In the genomic region with DNA sequence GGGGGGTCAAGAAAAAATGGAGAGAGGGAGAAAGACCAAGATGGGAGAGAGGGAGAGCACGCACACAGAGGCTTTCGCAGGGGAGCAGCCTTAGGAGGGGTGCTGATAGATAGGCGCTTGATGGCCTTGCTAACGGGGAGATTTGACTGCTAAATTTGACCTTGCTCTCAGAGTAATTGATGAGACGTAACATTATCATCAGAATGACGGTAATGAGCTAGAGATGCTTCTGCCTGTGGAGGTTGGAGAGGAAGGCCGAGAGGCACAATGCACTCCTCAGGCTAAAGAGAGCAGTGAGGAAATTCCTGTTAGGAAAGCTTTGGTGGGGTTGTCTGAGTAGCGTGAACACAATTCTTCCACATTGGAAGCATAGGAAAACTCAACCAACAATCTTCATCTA, we compare ENCODE assay signal across 17 mouse cellular contexts.
A peak's percentile ranks its signal among the peaks of the same experiment; 100 is the strongest.
DNase-seq lines count a peak whose midpoint lies in the region; ATAC-seq and TF ChIP-seq lines count a peak whose summit lies in the region.
"Had no signal": no experiment of that assay in that cellular context is flagged by ENCODE, and none has a peak within 500 bp of the region (broad histone marks: within the 10 kb centered on the region; RNA-seq: fewer than 3 reads in every experiment).

No protein-coding gene starts in this region.

- no peak overlapping the region for H3K9ac ChIP-seq in forebrain, embryonic 13.5 days
- H3K9ac ChIP-seq in forebrain, embryonic 15.5 days (replicated peaks): no peak overlapping the region
- no peak overlapping the region for H3K9ac ChIP-seq in midbrain, embryonic 11.5 days (ENCODE audit: low read length)
- H3K9ac ChIP-seq in hindbrain, embryonic 12.5 days: no peak overlapping the region
- H3K9ac ChIP-seq: heart, embryonic 15.5 days; liver, embryonic 13.5 days had no signal

- peak overlapping the region; percentile 40 for H3K27ac ChIP-seq in forebrain, embryonic 13.5 days
- no peak overlapping the region for H3K27ac ChIP-seq in forebrain, embryonic 15.5 days (replicated peaks)
- H3K27ac ChIP-seq in midbrain, embryonic 10.5 days (replicated peaks): peak overlapping the region; percentile 57
- H3K27ac ChIP-seq in midbrain, embryonic 11.5 days (ENCODE audit: low read depth, low read length): no peak overlapping the region
- H3K27ac ChIP-seq in hindbrain, embryonic 12.5 days: peak overlapping the region; percentile 44; the same call in 1 of the 2 replicates
- H3K27ac ChIP-seq in olfactory bulb, adult 2 months (ENCODE audit: insufficient read depth, low read depth, low read length): peak overlapping the region; percentile 47; the same call in 1 of the 2 replicates
- H3K27ac ChIP-seq: heart, embryonic 15.5 days; limb, embryonic 10.5 days; liver, embryonic 13.5 days had no signal

- H3K4me2 ChIP-seq in forebrain, embryonic 13.5 days: no peak overlapping the region
- H3K4me2 ChIP-seq in forebrain, embryonic 15.5 days (replicated peaks): no peak overlapping the region
- H3K4me2 ChIP-seq in midbrain, embryonic 11.5 days: no peak overlapping the region
- no peak overlapping the region for H3K4me2 ChIP-seq in hindbrain, embryonic 12.5 days (replicated peaks)
- H3K4me2 ChIP-seq: heart, embryonic 15.5 days; liver, embryonic 13.5 days had no signal

- no peaks in the 10 kb centered on the region for H3K27me3 ChIP-seq in forebrain, embryonic 13.5 days
- no peaks in the 10 kb centered on the region for H3K27me3 ChIP-seq in forebrain, embryonic 15.5 days
- no peaks in the 10 kb centered on the region for H3K27me3 ChIP-seq in midbrain, embryonic 10.5 days (ENCODE audit: low read depth, poor library complexity, severe bottlenecking)
- no peaks in the 10 kb centered on the region for H3K27me3 ChIP-seq in midbrain, embryonic 11.5 days (ENCODE audit: control insufficient read depth, insufficient read depth, low read length)
- H3K27me3 ChIP-seq in hindbrain, embryonic 12.5 days: no peaks in the 10 kb centered on the region
- H3K27me3 ChIP-seq: heart, embryonic 15.5 days; liver, embryonic 13.5 days had no signal

- no peak overlapping the region for H3K4me3 ChIP-seq in forebrain, embryonic 13.5 days
- H3K4me3 ChIP-seq in forebrain, embryonic 15.5 days: no peak overlapping the region
- no peak overlapping the region for H3K4me3 ChIP-seq in midbrain, embryonic 10.5 days
- H3K4me3 ChIP-seq in midbrain, embryonic 11.5 days (ENCODE audit: low read depth, low read length): no peak overlapping the region
- H3K4me3 ChIP-seq in hindbrain, embryonic 12.5 days: no peak overlapping the region
- no peak overlapping the region for H3K4me3 ChIP-seq in olfactory bulb, adult 2 months (ENCODE audit: insufficient read depth, low read depth, low read length)
- H3K4me3 ChIP-seq: erythroblast, embryonic 14.5 days; heart, embryonic 15.5 days; limb, embryonic 10.5 days; liver, embryonic 13.5 days; myocyte had no signal

- H3K9me3 ChIP-seq in forebrain, embryonic 13.5 days (replicated peaks): no peaks in the 10 kb centered on the region
- H3K9me3 ChIP-seq in forebrain, embryonic 15.5 days: no peaks in the 10 kb centered on the region
- no peaks in the 10 kb centered on the region for H3K9me3 ChIP-seq in midbrain, embryonic 10.5 days (replicated peaks)
- H3K9me3 ChIP-seq in midbrain, embryonic 11.5 days (ENCODE audit: control insufficient read depth, low read length): no peaks in the 10 kb centered on the region
- no peaks in the 10 kb centered on the region for H3K9me3 ChIP-seq in hindbrain, embryonic 12.5 days (replicated peaks)
- H3K9me3 ChIP-seq: heart, embryonic 15.5 days; limb, embryonic 10.5 days; liver, embryonic 13.5 days had no signal

- ATAC-seq in forebrain, embryonic 13.5 days: no peak
- ATAC-seq in forebrain, embryonic 15.5 days (replicated peaks): no peak
- no peak for ATAC-seq in midbrain, embryonic 11.5 days (ENCODE audit: low FRiP score)
- peak; percentile 43; the same call in 1 of the 2 replicates for ATAC-seq in hindbrain, embryonic 12.5 days (ENCODE audit: low FRiP score)
- ATAC-seq: activated CD4-positive, CD25-positive, alpha-beta regulatory T cell, adult 4 months had no signal

- peaks cover 13% of the 10 kb centered on the region for H3K4me1 ChIP-seq in forebrain, embryonic 13.5 days
- H3K4me1 ChIP-seq in forebrain, embryonic 15.5 days: peaks cover 11% of the 10 kb centered on the region
- peaks cover 10% of the 10 kb centered on the region; the same call in 1 of the 2 replicates for H3K4me1 ChIP-seq in midbrain, embryonic 10.5 days
- H3K4me1 ChIP-seq in midbrain, embryonic 11.5 days (ENCODE audit: control insufficient read depth, insufficient read depth, low read length): no peaks in the 10 kb centered on the region
- H3K4me1 ChIP-seq in hindbrain, embryonic 12.5 days: peaks cover 8% of the 10 kb centered on the region; the same call in 1 of the 2 replicates
- peaks cover 3% of the 10 kb centered on the region; the same call in 1 of the 2 replicates for H3K4me1 ChIP-seq in olfactory bulb, adult 2 months (ENCODE audit: control insufficient read depth, insufficient read depth, low read length)
- H3K4me1 ChIP-seq: heart, embryonic 15.5 days; limb, embryonic 10.5 days; liver, embryonic 13.5 days had no signal

- H3K36me3 ChIP-seq in forebrain, embryonic 13.5 days (ENCODE audit: poor library complexity, severe bottlenecking): no peaks in the 10 kb centered on the region
- H3K36me3 ChIP-seq in forebrain, embryonic 15.5 days: no peaks in the 10 kb centered on the region
- no peaks in the 10 kb centered on the region for H3K36me3 ChIP-seq in midbrain, embryonic 10.5 days
- H3K36me3 ChIP-seq in midbrain, embryonic 11.5 days (ENCODE audit: control insufficient read depth, insufficient read depth, low read length): no peaks in the 10 kb centered on the region
- no peaks in the 10 kb centered on the region for H3K36me3 ChIP-seq in hindbrain, embryonic 12.5 days
- H3K36me3 ChIP-seq: heart, embryonic 15.5 days; limb, embryonic 10.5 days; liver, embryonic 13.5 days had no signal

- no peak for TF ChIP-seq CTCF in olfactory bulb, adult 2 months (IDR thresholded peaks at IDR 0.05; ENCODE audit: insufficient read depth, low read depth, low read length)

- WGBS in forebrain, embryonic 13.5 days: 37% methylated on average over 8 of the region's 8 CpGs
- 44% methylated on average over 8 of the region's 8 CpGs for WGBS in forebrain, embryonic 15.5 days
- 53% methylated on average over 8 of the region's 8 CpGs for WGBS in midbrain, embryonic 10.5 days
- 51% methylated on average over 8 of the region's 8 CpGs for whole genome bisulfite sequencing in midbrain, embryonic 11.5 days
- 26% methylated on average over 8 of the region's 8 CpGs for WGBS in hindbrain, embryonic 12.5 days
- 55% methylated on average over 8 of the region's 8 CpGs for WGBS in olfactory bulb, adult 2 months

- TF ChIP-seq POLR2A in olfactory bulb, adult 2 months (IDR thresholded peaks at IDR 0.05; ENCODE audit: insufficient read depth, low read depth, low read length): no peak

- peak; percentile 12 for DNase-seq in midbrain, embryonic 10.5 days (ENCODE audit: low spot score)
- DNase-seq in midbrain, embryonic 11.5 days (ENCODE audit: low spot score, missing footprints): no peak
- DNase-seq in thymus, postnatal 14 days: no peak
- DNase-seq in adrenal gland, postnatal 14 days: no peak
- DNase-seq: cerebellum, adult 8-10 months; kidney, postnatal 14 days; liver, embryonic 13.5 days; spleen, adult 18-20 months had no signal

Comparison
In these comparisons a context has a peak if more than half of its experiments do, and no peak if none do; other contexts are left out.
1. H3K27ac ChIP-seq: peak in forebrain, embryonic 13.5 days (single experiment), midbrain, embryonic 10.5 days (single experiment), hindbrain, embryonic 12.5 days (single experiment) and olfactory bulb, adult 2 months (single experiment); none in forebrain, embryonic 15.5 days (single experiment) and midbrain, embryonic 11.5 days (single experiment).